Mouse (Mus musculus): Measurements from ENCODE around the gene Nfib. TPM values are rescaled to one million over a fixed set of nuclear protein-coding genes. Genes with fewer than 3 reads are reported as not detected.

Gene Nfib
- polyA plus RNA-seq, 1 experiment, result 7.7 TPM

DNA sequence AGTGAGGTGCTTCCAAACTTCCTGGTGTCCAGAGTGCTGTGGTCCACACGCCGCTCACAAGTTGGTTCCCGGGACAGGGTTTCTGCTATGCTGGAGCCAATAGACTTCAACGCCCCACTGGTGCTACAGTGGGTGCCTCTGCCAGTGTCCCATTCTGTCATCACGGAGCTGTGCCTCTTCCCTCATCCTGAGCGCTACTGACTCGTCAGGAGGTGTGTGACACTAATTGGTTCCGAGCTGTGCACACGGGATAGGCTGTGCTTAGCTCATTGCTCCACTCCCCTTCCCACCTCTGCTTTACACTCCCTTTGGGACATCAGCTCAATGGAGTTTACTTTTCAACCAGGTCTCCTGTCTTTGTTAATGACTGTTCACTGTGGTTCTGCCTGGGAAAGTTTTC, 60.8 kb downstream of the Nfib start:
- H3K4me2 ChIP-seq (ENCODE audit: low read depth), result no peak overlapping the region
- H3K79me2 ChIP-seq (ENCODE audit: control insufficient read depth, insufficient read depth), result no peaks in the 10 kb centered on the region
- H3ac ChIP-seq (ENCODE audit: control insufficient read depth, insufficient read length), result no peak overlapping the region
- no peak overlapping the region for H3K4me3 ChIP-seq
- H3K36me3 ChIP-seq (ENCODE audit: control insufficient read depth, insufficient read depth), result no peaks in the 10 kb centered on the region
- H3K27me3 ChIP-seq (ENCODE audit: control insufficient read depth, insufficient read depth, insufficient read length), result no peaks in the 10 kb centered on the region
- TF ChIP-seq MAX (IDR thresholded peaks at IDR 0.05; ENCODE audit: low read depth) (no peak), MYOG (IDR thresholded peaks at IDR 0.05; ENCODE audit: control insufficient read depth in 1 of 3, insufficient read depth in 1 of 3, insufficient read length in 2 of 3, low read depth in 2 of 3) (no peak), MYOD1 (IDR thresholded peaks at IDR 0.05; ENCODE audit: control insufficient read depth in 1 of 3, insufficient read length in 2 of 3, low read depth in 2 of 3) (no peak), POLR2A (IDR thresholded peaks at IDR 0.05; ENCODE audit: insufficient read length, low read depth) (no peak), CEBPB (IDR thresholded peaks at IDR 0.05; ENCODE audit: insufficient read depth, poor library complexity, severe bottlenecking) (no peak), E2F4 (IDR thresholded peaks at IDR 0.05; ENCODE audit: insufficient read depth) (no peak), TCF3 (IDR thresholded peaks at IDR 0.05; ENCODE audit: insufficient read length, low read depth) (no peak), SRF (IDR thresholded peaks at IDR 0.05; ENCODE audit: control insufficient read depth, insufficient read length, low read depth) (no peak), TCF12 (IDR thresholded peaks at IDR 0.05; ENCODE audit: insufficient read depth, poor library complexity, severe bottlenecking) (no peak), USF1 (IDR thresholded peaks at IDR 0.05; ENCODE audit: low read depth) (no peak), REST (IDR thresholded peaks at IDR 0.05; ENCODE audit: insufficient read depth, insufficient read length) (no peak), POLR2AphosphoS2 (IDR thresholded peaks at IDR 0.05; ENCODE audit: insufficient read length, low read depth) (no peak)

DNA sequence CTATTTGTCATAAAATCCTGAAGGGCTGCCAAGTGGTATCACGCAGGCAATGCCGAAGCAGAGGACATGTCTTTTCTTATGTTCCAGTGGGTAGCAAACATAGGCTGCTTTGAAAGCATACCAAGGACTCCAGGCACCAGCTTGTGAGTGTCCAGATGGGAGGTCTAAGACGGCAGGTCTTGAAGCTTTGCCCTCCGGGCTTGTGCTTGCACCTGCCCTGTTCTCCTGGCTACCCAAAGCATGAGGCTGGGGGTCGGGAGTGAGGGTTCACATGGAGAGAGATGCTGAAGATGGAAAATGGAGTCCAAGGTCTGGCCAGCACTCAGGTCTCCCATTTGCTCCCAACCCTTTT, 61.8 kb downstream of the Nfib start:
- Histone ChIP-seq H3K36me3 (ENCODE audit: control insufficient read depth, insufficient read depth) (no peaks in the 10 kb centered on the region), H3K4me3 (no peak overlapping the region), H3K27me3 (ENCODE audit: control insufficient read depth, insufficient read depth, insufficient read length) (no peaks in the 10 kb centered on the region), H3K4me2 (ENCODE audit: low read depth) (no peak overlapping the region), H3ac (ENCODE audit: control insufficient read depth, insufficient read length) (no peak overlapping the region), H3K79me2 (ENCODE audit: control insufficient read depth, insufficient read depth) (no peaks in the 10 kb centered on the region)
- no peak for TF ChIP-seq TCF3 (IDR thresholded peaks at IDR 0.05; ENCODE audit: insufficient read length, low read depth)
- no peak for TF ChIP-seq SRF (IDR thresholded peaks at IDR 0.05; ENCODE audit: control insufficient read depth, insufficient read length, low read depth)
- TF ChIP-seq TCF12 (IDR thresholded peaks at IDR 0.05; ENCODE audit: insufficient read depth, poor library complexity, severe bottlenecking), result no peak
- no peak for TF ChIP-seq REST (IDR thresholded peaks at IDR 0.05; ENCODE audit: insufficient read depth, insufficient read length)

DNA sequence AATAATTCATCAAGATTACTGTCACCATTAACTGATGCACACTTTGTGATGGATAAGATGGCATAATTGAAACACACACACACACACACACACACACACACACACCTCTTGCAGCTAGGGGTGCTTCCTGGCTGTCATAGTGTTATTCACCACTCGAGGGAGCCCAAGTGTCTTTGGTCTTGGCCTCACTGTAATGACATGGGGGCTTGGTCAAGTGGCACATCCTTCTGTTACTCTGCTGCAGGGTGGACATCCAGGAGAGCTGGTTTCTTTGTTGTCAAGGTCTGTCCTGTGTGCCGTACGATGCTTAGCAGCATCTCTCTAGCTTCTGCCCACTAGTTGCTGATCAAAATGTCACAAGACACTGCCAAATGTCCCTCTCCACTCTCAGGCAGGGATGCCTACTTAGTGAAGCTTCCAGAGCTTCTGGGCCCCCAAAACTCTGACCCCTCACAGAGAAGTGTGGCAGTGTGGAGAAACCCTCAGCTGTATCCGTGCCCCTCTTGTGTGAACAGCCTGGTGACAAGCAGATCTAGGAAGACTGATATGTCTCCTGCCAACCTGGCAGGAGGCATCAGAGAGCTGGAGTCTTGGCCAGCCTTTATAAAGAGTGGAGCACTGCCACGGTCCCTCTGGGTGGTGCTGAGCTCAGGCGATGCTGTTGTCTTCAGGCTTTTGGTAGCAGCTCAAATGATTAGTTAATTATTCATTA, 62.4 kb downstream of the Nfib start:
- H3K4me2 ChIP-seq (ENCODE audit: low read depth), result no peak overlapping the region
- no peak overlapping the region for H3ac ChIP-seq (ENCODE audit: control insufficient read depth, insufficient read length)
- H3K27me3 ChIP-seq (ENCODE audit: control insufficient read depth, insufficient read depth, insufficient read length), result no peaks in the 10 kb centered on the region
- no peak for TF ChIP-seq MAX (IDR thresholded peaks at IDR 0.05; ENCODE audit: low read depth)
- no peak for TF ChIP-seq USF1 (IDR thresholded peaks at IDR 0.05; ENCODE audit: low read depth)
- no peak for TF ChIP-seq SRF (IDR thresholded peaks at IDR 0.05; ENCODE audit: control insufficient read depth, insufficient read length, low read depth)
- no peak for TF ChIP-seq REST (IDR thresholded peaks at IDR 0.05; ENCODE audit: insufficient read depth, insufficient read length)
- no peak for TF ChIP-seq TCF12 (IDR thresholded peaks at IDR 0.05; ENCODE audit: insufficient read depth, poor library complexity, severe bottlenecking)
- no peak for TF ChIP-seq MYOD1 (IDR thresholded peaks at IDR 0.05; ENCODE audit: control insufficient read depth in 1 of 3, insufficient read length in 2 of 3, low read depth in 2 of 3)
- no peak for TF ChIP-seq MYOG (IDR thresholded peaks at IDR 0.05; ENCODE audit: control insufficient read depth in 1 of 3, insufficient read depth in 1 of 3, insufficient read length in 2 of 3, low read depth in 2 of 3)
- TF ChIP-seq TCF3 (IDR thresholded peaks at IDR 0.05; ENCODE audit: insufficient read length, low read depth), result no peak
- no peaks in the 10 kb centered on the region for H3K36me3 ChIP-seq (ENCODE audit: control insufficient read depth, insufficient read depth)
- H3K4me3 ChIP-seq, result no peak overlapping the region
- H3K79me2 ChIP-seq (ENCODE audit: control insufficient read depth, insufficient read depth), result no peaks in the 10 kb centered on the region

DNA sequence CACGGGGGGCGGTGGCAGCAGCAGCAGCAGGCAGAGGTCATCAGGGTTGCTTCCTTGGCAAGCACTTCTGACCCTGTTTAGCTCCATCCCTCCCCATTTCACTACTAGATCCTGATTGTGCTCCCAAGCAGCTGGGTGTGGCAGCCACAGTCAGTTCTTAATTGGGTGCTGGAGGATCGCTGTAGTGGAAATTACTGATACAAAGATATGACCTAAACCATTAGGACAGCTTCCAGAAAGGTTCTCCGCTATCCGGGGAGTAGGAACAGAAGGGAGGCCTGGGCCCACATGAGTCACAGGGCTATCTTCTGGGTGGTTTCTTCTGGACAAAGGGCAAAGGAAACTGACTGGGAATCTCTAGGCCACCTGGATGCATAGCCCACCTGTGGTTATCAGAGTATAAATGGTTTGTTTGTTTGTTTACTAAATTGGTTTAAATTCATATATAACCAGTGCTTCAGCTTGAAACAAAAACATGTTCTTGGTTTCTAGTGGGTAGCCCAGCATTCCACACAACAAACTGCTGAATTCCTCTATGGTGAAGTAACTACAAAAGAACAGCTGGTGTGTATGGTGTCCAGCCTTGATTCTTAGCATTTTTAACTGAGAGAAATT, 64.4 kb downstream of the Nfib start:
- TF ChIP-seq MYOG (IDR thresholded peaks at IDR 0.05; ENCODE audit: control insufficient read depth in 1 of 3, insufficient read depth in 1 of 3, insufficient read length in 2 of 3, low read depth in 2 of 3), result peak in 1 of 3 experiments; percentile 26
- TF ChIP-seq MYOD1 (IDR thresholded peaks at IDR 0.05; ENCODE audit: control insufficient read depth in 1 of 3, insufficient read length in 2 of 3, low read depth in 2 of 3), result peak in 2 of 3 experiments; percentile 21 to 45
- TF ChIP-seq E2F4 (IDR thresholded peaks at IDR 0.05; ENCODE audit: insufficient read depth), result no peak
- H3K79me2 ChIP-seq (ENCODE audit: control insufficient read depth, insufficient read depth), result no peaks in the 10 kb centered on the region
- H3K36me3 ChIP-seq (ENCODE audit: control insufficient read depth, insufficient read depth), result no peaks in the 10 kb centered on the region
- peak overlapping the region; percentile 57 for H3K4me2 ChIP-seq (ENCODE audit: low read depth)
- no peak overlapping the region for H3K4me3 ChIP-seq
- H3K27me3 ChIP-seq (ENCODE audit: control insufficient read depth, insufficient read depth, insufficient read length), result no peaks in the 10 kb centered on the region
- no peak overlapping the region for H3ac ChIP-seq (ENCODE audit: control insufficient read depth, insufficient read length)

DNA sequence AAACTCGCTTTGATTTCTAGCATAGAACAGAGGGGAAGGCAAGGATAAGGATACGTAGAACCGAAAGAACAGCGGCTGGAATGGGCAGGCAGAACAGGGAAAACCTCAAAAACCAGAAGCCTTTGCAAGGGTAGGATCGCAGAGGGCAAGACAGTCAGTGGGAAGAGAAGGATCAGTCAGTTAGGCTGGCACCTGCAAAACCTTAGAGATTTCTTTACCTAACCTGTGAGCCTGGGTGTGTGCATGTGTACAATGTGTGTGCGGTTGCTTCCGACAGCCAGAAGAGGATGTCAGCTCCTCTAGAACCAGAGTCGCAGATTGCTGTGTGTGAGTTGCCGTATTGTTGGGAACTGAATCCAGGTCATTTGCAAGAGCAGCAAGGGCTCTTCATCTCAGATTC, 67.3 kb downstream of the Nfib start:
- H3K4me2 ChIP-seq (ENCODE audit: low read depth), result no peak overlapping the region

More for the DNA sequence above, 67.3 kb downstream of the Nfib start:
- H3K27me3 ChIP-seq (ENCODE audit: control insufficient read depth, insufficient read depth, insufficient read length), result no peaks in the 10 kb centered on the region
- TF ChIP-seq POLR2AphosphoS2 (IDR thresholded peaks at IDR 0.05; ENCODE audit: insufficient read length, low read depth) (no peak), TCF3 (IDR thresholded peaks at IDR 0.05; ENCODE audit: insufficient read length, low read depth) (no peak), POLR2A (IDR thresholded peaks at IDR 0.05; ENCODE audit: insufficient read length, low read depth) (no peak), E2F4 (IDR thresholded peaks at IDR 0.05; ENCODE audit: insufficient read depth) (no peak), MYOD1 (IDR thresholded peaks at IDR 0.05; ENCODE audit: control insufficient read depth in 1 of 3, insufficient read length in 2 of 3, low read depth in 2 of 3) (no peak), SRF (IDR thresholded peaks at IDR 0.05; ENCODE audit: control insufficient read depth, insufficient read length, low read depth) (no peak), USF1 (IDR thresholded peaks at IDR 0.05; ENCODE audit: low read depth) (no peak), MYOG (IDR thresholded peaks at IDR 0.05; ENCODE audit: control insufficient read depth in 1 of 3, insufficient read depth in 1 of 3, insufficient read length in 2 of 3, low read depth in 2 of 3) (no peak), TCF12 (IDR thresholded peaks at IDR 0.05; ENCODE audit: insufficient read depth, poor library complexity, severe bottlenecking) (no peak), REST (IDR thresholded peaks at IDR 0.05; ENCODE audit: insufficient read depth, insufficient read length) (no peak), MAX (IDR thresholded peaks at IDR 0.05; ENCODE audit: low read depth) (no peak), CEBPB (IDR thresholded peaks at IDR 0.05; ENCODE audit: insufficient read depth, poor library complexity, severe bottlenecking) (no peak)
- no peak overlapping the region for H3K4me3 ChIP-seq
- H3K79me2 ChIP-seq (ENCODE audit: control insufficient read depth, insufficient read depth), result no peaks in the 10 kb centered on the region
- H3K36me3 ChIP-seq (ENCODE audit: control insufficient read depth, insufficient read depth), result no peaks in the 10 kb centered on the region
- H3ac ChIP-seq (ENCODE audit: control insufficient read depth, insufficient read length), result no peak overlapping the region

Data from myocyte (in vitro differentiated cells).